Mouse (Mus musculus) liver, postnatal 0 days (tissue): ENCODE data around the gene Olfr316. TPM values are rescaled to one million over a fixed set of nuclear protein-coding genes. Genes with fewer than 3 reads are reported as not detected.
"Not testable (repeated sequence)": the region's sequence is repeated elsewhere in the genome, so short reads cannot be mapped to it uniquely, and the experiment has no call there.

ENCODE experiments used
- ATAC-seq: fragments of 200-750 bp; cut with Nextera tagmentation; 2 replicates; pipeline ENCODE4 v1.8.0; 2017; ENCODE audit warnings: mild to moderate bottlenecking, moderate library complexity
- DNase-seq: peaks from one replicate; pipeline ENCODE4 v3.0.0-alpha.2; 2016
- H3K27ac ChIP-seq: fragments of 300-500 bp; sonication (generic); 2 replicates; pipeline ENCODE4 v1.5.1; 2014; ENCODE audit warnings: antibody characterized with exemption, moderate library complexity, mild to moderate bottlenecking, low read depth
- H3K27me3 ChIP-seq: fragments of 300-500 bp; sonication (generic); 2 replicates; pipeline ENCODE4 v1.6.1; 2014; ENCODE audit warnings: low read length, control low read depth, mixed read lengths; ENCODE audit not compliant: insufficient read depth
- H3K36me3 ChIP-seq: fragments of 300-500 bp; sonication (generic); replicated peaks from 2 replicates; pipeline ENCODE4 v1.6.1; 2014; ENCODE audit warnings: mild to moderate bottlenecking, control low read depth, low read length, moderate library complexity, mixed read lengths; ENCODE audit not compliant: insufficient read depth
- H3K4me1 ChIP-seq: fragments of 300-500 bp; sonication (generic); 2 replicates; pipeline ENCODE4 v1.6.1; 2014; ENCODE audit warnings: antibody characterized with exemption, mild to moderate bottlenecking, control low read depth; ENCODE audit not compliant: insufficient read depth
- H3K4me2 ChIP-seq: fragments of 300-500 bp; sonication (generic); 2 replicates; pipeline ENCODE4 v1.6.1; 2014; ENCODE audit warnings: low read depth, mild to moderate bottlenecking, low read length, moderate library complexity, mixed read lengths
- H3K4me3 ChIP-seq: fragments of 300-500 bp; sonication (generic); 2 replicates; pipeline ENCODE4 v1.5.1; 2014; ENCODE audit warnings: low read depth, low read length
- H3K9ac ChIP-seq: fragments of 300-500 bp; sonication (generic); replicated peaks from 2 replicates; pipeline ENCODE4 v1.6.1; 2014; ENCODE audit warnings: mild to moderate bottlenecking, moderate library complexity
- H3K9me3 ChIP-seq: fragments of 300-500 bp; sonication (generic); 2 replicates; pipeline ENCODE4 v1.6.1; 2016; ENCODE audit warnings: mild to moderate bottlenecking, control low read depth, low read length, mixed read lengths
- CTCF ChIP-seq: sonication (generic); IDR thresholded peaks from 2 replicates; pipeline ENCODE4 v1.5.1; 2016; ENCODE audit warnings: antibody characterized with exemption, low read depth
- EP300 ChIP-seq: IDR thresholded peaks from 2 replicates; pipeline ENCODE4 v1.6.1; 2016; ENCODE audit warnings: antibody characterized with exemption, low read depth, mild to moderate bottlenecking
- WGBS: fragments of 180-500 bp; shearing (Covaris S2); extraction: QIAGEN DNeasy Blood & Tissue Kit; methylation state at CpG from one replicate; pipeline ENCODE4 v1.1.7; 2014; ENCODE audit not compliant: insufficient replicate concordance; 5-methylcytosine and 5-hydroxymethylcytosine counted together
- polyA plus RNA-seq: library from polyadenylated mRNA; unstranded; fragments of >200 nt; fragmentation: Nextera tagmentation; extraction: Ambion mirVana; gene quantifications from 2 replicates; pipeline ENCODE4 v1.2.1, GENCODE M21; 2015

Olfr316 gene
- polyA plus RNA-seq, 1 experiment from 2014 or later = not detected

- ATAC-seq = no peak
- WGBS = 62% methylated on average over 4 of the region's 4 CpGs
Observed at GRCm38 (mm10) chr11:58738792-58739262, 13.7 kb upstream of the Olfr316 start, which contains the start of gene Olfr317. Olfr317 (minus strand) TSS chr11:58739212.

GRCm38 (mm10) chr11:58751096-58751495 lies 1.4 kb upstream of the Olfr316 start:
- not testable (repeated sequence) for H3K27me3 ChIP-seq

More at GRCm38 (mm10) chr11:58738792-58739262, 13.7 kb upstream of the Olfr316 start, which contains the start of gene Olfr317:
- TF ChIP-seq EP300 = no peak
- no peak for TF ChIP-seq CTCF
- no peak within 1 kb of the TSS for H3K27ac ChIP-seq
- H3K9me3 ChIP-seq = no peaks in the 10 kb centered on the region
- no peaks in the 10 kb centered on the region for H3K27me3 ChIP-seq
- H3K4me1 ChIP-seq = no peaks in the 10 kb centered on the region
- no peak within 1 kb of the TSS for H3K4me3 ChIP-seq
- no peak within 1 kb of the TSS for H3K4me2 ChIP-seq
- DNase-seq = no peak
- no peak within 1 kb of the TSS for H3K9ac ChIP-seq
- no peaks in the 10 kb centered on the region for H3K36me3 ChIP-seq

GRCm38 (mm10) chr11:58772888-58773287 lies 20.4 kb downstream of the Olfr316 start, which contains the start of gene Olfr315:
Olfr315 (plus strand) TSS chr11:58773188.
- Histone ChIP-seq H3K9me3 (no peaks in the 10 kb centered on the region), H3K4me3 (no peak within 1 kb of the TSS), H3K27ac (no peak within 1 kb of the TSS), H3K4me1 (no peaks in the 10 kb centered on the region), H3K4me2 (no peak within 1 kb of the TSS), H3K36me3 (no peaks in the 10 kb centered on the region), H3K27me3 (no peaks in the 10 kb centered on the region), H3K9ac (no peak within 1 kb of the TSS)
- no peak for ATAC-seq
- no peak for DNase-seq
- TF ChIP-seq CTCF = no peak
- TF ChIP-seq EP300 = no peak

More at GRCm38 (mm10) chr11:58751096-58751495, 1.4 kb upstream of the Olfr316 start:
- H3K4me1 ChIP-seq, H3K9me3 ChIP-seq, H3K4me3 ChIP-seq, H3K27ac ChIP-seq, H3K4me2 ChIP-seq, DNase-seq, H3K36me3 ChIP-seq, ATAC-seq, H3K9ac ChIP-seq: not testable (repeated sequence)
- WGBS = 86% methylated on average over 18 of the region's 18 CpGs

- no peaks in the 10 kb centered on the region for H3K27me3 ChIP-seq
- TF ChIP-seq EP300 = no peak
- TF ChIP-seq CTCF = no peak
- H3K4me1 ChIP-seq = no peaks in the 10 kb centered on the region
- no peaks in the 10 kb centered on the region for H3K9me3 ChIP-seq
- 55% methylated on average over 6 of the region's 6 CpGs for WGBS
- no peak for ATAC-seq
- no peak for DNase-seq
- H3K4me2 ChIP-seq = no peak within 1 kb of the TSS
- H3K36me3 ChIP-seq = no peaks in the 10 kb centered on the region
- H3K9ac ChIP-seq = no peak within 1 kb of the TSS
- H3K4me3 ChIP-seq = no peak within 1 kb of the TSS
- H3K27ac ChIP-seq = no peak within 1 kb of the TSS
Observed at GRCm38 (mm10) chr11:58782480-58783089, 30.1 kb downstream of the Olfr316 start, which contains the start of gene Olfr314. Olfr314 (plus strand) TSS chr11:58782952.

GRCm38 (mm10) chr11:58784182-58784581 lies 31.6 kb downstream of the Olfr316 start:
- H3K27ac ChIP-seq = no peak overlapping the region
- no peaks in the 10 kb centered on the region for H3K36me3 ChIP-seq
- no peak overlapping the region for H3K9ac ChIP-seq
- no peaks in the 10 kb centered on the region for H3K9me3 ChIP-seq
- WGBS = 63% methylated on average over 2 of the region's 2 CpGs
- ATAC-seq (no peak), DNase-seq (no peak)
- no peak overlapping the region for H3K4me2 ChIP-seq
- no peak overlapping the region for H3K4me3 ChIP-seq
- TF ChIP-seq EP300 = no peak
- no peak for TF ChIP-seq CTCF
- no peaks in the 10 kb centered on the region for H3K27me3 ChIP-seq
- no peaks in the 10 kb centered on the region for H3K4me1 ChIP-seq

- Histone ChIP-seq H3K9ac (no peak overlapping the region), H3K36me3 (no peaks in the 10 kb centered on the region), H3K4me2 (no peak overlapping the region), H3K27me3 (no peaks in the 10 kb centered on the region), H3K4me3 (no peak overlapping the region), H3K9me3 (no peaks in the 10 kb centered on the region), H3K4me1 (no peaks in the 10 kb centered on the region), H3K27ac (no peak overlapping the region)
- 75% methylated on average over 10 of the region's 10 CpGs for WGBS
- ATAC-seq (no peak), DNase-seq (no peak)
- TF ChIP-seq CTCF = no peak
- TF ChIP-seq EP300 = no peak
Observed at GRCm38 (mm10) chr11:58787651-58788050, 35.1 kb downstream of the Olfr316 start.

- no peaks in the 10 kb centered on the region for H3K9me3 ChIP-seq
- 51% methylated on average over 8 of the region's 8 CpGs for WGBS
- no peak overlapping the region for H3K4me3 ChIP-seq
- H3K4me2 ChIP-seq = no peak overlapping the region
- H3K27me3 ChIP-seq = no peaks in the 10 kb centered on the region
- no peak for TF ChIP-seq CTCF
- H3K4me1 ChIP-seq = no peaks in the 10 kb centered on the region
- ATAC-seq (no peak), DNase-seq (no peak)
- H3K27ac ChIP-seq = no peak overlapping the region
- no peak overlapping the region for H3K9ac ChIP-seq
- H3K36me3 ChIP-seq = no peaks in the 10 kb centered on the region
Observed at GRCm38 (mm10) chr11:58788346-58788745, 35.8 kb downstream of the Olfr316 start.
